Mouse (Mus musculus): ENCODE measurements at regions not wholly inside any gene's neighbourhood (a gene's known extent, or its start where the extent isn't known, plus 50 kb on each side); places are given as distances from the start of the nearest gene placed in this dataset.

GRCm38 (mm10) chr6:67791393-67791792, 255.8 kb upstream of the Tacstd2 start:
- TF ChIP-seq POLR2A (IDR thresholded peaks at IDR 0.05; ENCODE audit: insufficient read depth, low read depth, low read length) (no peak), CTCF (IDR thresholded peaks at IDR 0.05) (no peak), EP300 (IDR thresholded peaks at IDR 0.05; ENCODE audit: insufficient read depth, low read depth, low read length) (no peak)
